Mouse (Mus musculus): ENCODE results near the gene Gns. TPM values are rescaled to one million over a fixed set of nuclear protein-coding genes. Genes with fewer than 3 reads are reported as not detected.

Gene Gns
- polyA plus RNA-seq, 1 experiment from 2014 or later = 36.4 TPM

- 56% methylated on average over 10 of the region's 10 CpGs for WGBS
- H3K4me2 ChIP-seq = no peak overlapping the region
- H3K27me3 ChIP-seq = no peaks in the 10 kb centered on the region
- H3K9me3 ChIP-seq = no peaks in the 10 kb centered on the region
- peaks cover 45% of the 10 kb centered on the region for H3K36me3 ChIP-seq
- peaks cover 42% of the 10 kb centered on the region for H3K4me1 ChIP-seq
- no peak overlapping the region for H3K9ac ChIP-seq
- no peak overlapping the region for H3K27ac ChIP-seq
- H3K4me3 ChIP-seq = no peak overlapping the region
- no peak for ATAC-seq (ENCODE audit: borderline replicate concordance, extremely low read depth, low FRiP score, low TSS enrichment)
These were observed 25.7 kb downstream of the Gns start for GRCm38 (mm10) chr10:121390602-121391001.

GRCm38 (mm10) chr10:121391901-121392300, 27.0 kb downstream of the Gns start:
- peaks cover 33% of the 10 kb centered on the region for H3K4me1 ChIP-seq
- no peak overlapping the region for H3K4me3 ChIP-seq
- no peaks in the 10 kb centered on the region for H3K27me3 ChIP-seq
- no peaks in the 10 kb centered on the region for H3K9me3 ChIP-seq
- WGBS = 93% methylated on average over 8 of the region's 8 CpGs
- no peak overlapping the region for H3K9ac ChIP-seq
- no peak for ATAC-seq (ENCODE audit: borderline replicate concordance, extremely low read depth, low FRiP score, low TSS enrichment)
- H3K4me2 ChIP-seq = no peak overlapping the region
- H3K27ac ChIP-seq = no peak overlapping the region
- H3K36me3 ChIP-seq = peaks cover 45% of the 10 kb centered on the region

- Histone ChIP-seq H3K27ac (peak overlapping the region; percentile 33; the same call in 1 of the 2 replicates), H3K9ac (no peak overlapping the region), H3K4me3 (no peak overlapping the region), H3K4me2 (no peak overlapping the region), H3K27me3 (no peaks in the 10 kb centered on the region), H3K4me1 (peaks cover 31% of the 10 kb centered on the region), H3K36me3 (peaks cover 35% of the 10 kb centered on the region), H3K9me3 (no peaks in the 10 kb centered on the region)
- no peak; the same call in 1 of the 2 replicates for ATAC-seq (ENCODE audit: borderline replicate concordance, extremely low read depth, low FRiP score, low TSS enrichment)
- 38% methylated on average over 6 of the region's 6 CpGs for whole genome bisulfite sequencing
These were observed 29.4 kb downstream of the Gns start for GRCm38 (mm10) chr10:121394270-121394669.

GRCm38 (mm10) chr10:121394789-121395325, 30.0 kb downstream of the Gns start:
- Histone ChIP-seq H3K27ac (peak overlapping the region; percentile 33; the same call in 1 of the 2 replicates), H3K9me3 (no peaks in the 10 kb centered on the region), H3K4me1 (peaks cover 31% of the 10 kb centered on the region), H3K9ac (no peak overlapping the region), H3K4me2 (no peak overlapping the region), H3K27me3 (no peaks in the 10 kb centered on the region), H3K4me3 (no peak overlapping the region), H3K36me3 (peaks cover 33% of the 10 kb centered on the region)
- 58% methylated on average over 18 of the region's 18 CpGs for WGBS
- no peak for ATAC-seq (ENCODE audit: borderline replicate concordance, extremely low read depth, low FRiP score, low TSS enrichment)

- H3K4me1 ChIP-seq = peaks cover 31% of the 10 kb centered on the region
- no peak overlapping the region for H3K27ac ChIP-seq
- WGBS = 63% methylated on average over 20 of the region's 20 CpGs
- no peak for ATAC-seq (ENCODE audit: borderline replicate concordance, extremely low read depth, low FRiP score, low TSS enrichment)
- no peak overlapping the region for H3K4me2 ChIP-seq
- no peaks in the 10 kb centered on the region for H3K9me3 ChIP-seq
- H3K9ac ChIP-seq = no peak overlapping the region
- H3K4me3 ChIP-seq = no peak overlapping the region
- no peaks in the 10 kb centered on the region for H3K27me3 ChIP-seq
- peaks cover 30% of the 10 kb centered on the region for H3K36me3 ChIP-seq
These were observed 30.8 kb downstream of the Gns start for GRCm38 (mm10) chr10:121395542-121396176.

- H3K4me2 ChIP-seq = no peak overlapping the region
- peaks cover 24% of the 10 kb centered on the region for H3K4me1 ChIP-seq
- no peak overlapping the region for H3K9ac ChIP-seq
- H3K36me3 ChIP-seq = 0 out of 2 replicates have a peak, but pooled peaks cover 1% of the 10 kb centered on the region
- WGBS = 87% methylated on average over 7 of the region's 7 CpGs
- no peak overlapping the region for H3K4me3 ChIP-seq
- no peaks in the 10 kb centered on the region for H3K27me3 ChIP-seq
- no peak overlapping the region for H3K27ac ChIP-seq
- no peaks in the 10 kb centered on the region for H3K9me3 ChIP-seq
- no peak for ATAC-seq (ENCODE audit: borderline replicate concordance, extremely low read depth, low FRiP score, low TSS enrichment)
These were observed 33.7 kb downstream of the Gns start for GRCm38 (mm10) chr10:121398599-121398998.

- Histone ChIP-seq H3K9me3 (no peaks in the 10 kb centered on the region), H3K4me2 (no peak overlapping the region), H3K4me3 (no peak overlapping the region), H3K9ac (no peak overlapping the region), H3K27ac (no peak overlapping the region), H3K27me3 (no peaks in the 10 kb centered on the region), H3K36me3 (no peaks in the 10 kb centered on the region), H3K4me1 (no peaks in the 10 kb centered on the region)
- 81% methylated on average over 7 of the region's 7 CpGs for WGBS
- ATAC-seq (ENCODE audit: borderline replicate concordance, extremely low read depth, low FRiP score, low TSS enrichment) = no peak
These were observed 36.1 kb downstream of the Gns start for GRCm38 (mm10) chr10:121401005-121401404.

- no peak overlapping the region for H3K9ac ChIP-seq
- H3K9me3 ChIP-seq = no peaks in the 10 kb centered on the region
- H3K27me3 ChIP-seq = no peaks in the 10 kb centered on the region
- no peak for ATAC-seq (ENCODE audit: borderline replicate concordance, extremely low read depth, low FRiP score, low TSS enrichment)
- H3K27ac ChIP-seq = no peak overlapping the region
- 61% methylated on average over 9 of the region's 9 CpGs for WGBS
- no peaks in the 10 kb centered on the region for H3K4me1 ChIP-seq
- no peak overlapping the region for H3K4me3 ChIP-seq
- no peak overlapping the region for H3K4me2 ChIP-seq
- H3K36me3 ChIP-seq = no peaks in the 10 kb centered on the region
These were observed 38.2 kb downstream of the Gns start for GRCm38 (mm10) chr10:121403104-121403503.

- Histone ChIP-seq H3K27ac (no peak overlapping the region), H3K9ac (no peak overlapping the region), H3K36me3 (no peaks in the 10 kb centered on the region), H3K27me3 (no peaks in the 10 kb centered on the region), H3K9me3 (no peaks in the 10 kb centered on the region), H3K4me3 (no peak overlapping the region), H3K4me1 (no peaks in the 10 kb centered on the region), H3K4me2 (no peak overlapping the region)
- 75% methylated on average over 6 of the region's 9 CpGs for WGBS
- no peak for ATAC-seq (ENCODE audit: borderline replicate concordance, extremely low read depth, low FRiP score, low TSS enrichment)
These were observed 39.1 kb downstream of the Gns start for GRCm38 (mm10) chr10:121403946-121404345.

GRCm38 (mm10) chr10:121409717-121410116, 44.8 kb downstream of the Gns start:
- Histone ChIP-seq H3K9me3 (no peaks in the 10 kb centered on the region), H3K27ac (peak overlapping the region; percentile 16), H3K4me1 (peaks cover 8% of the 10 kb centered on the region; the same call in 1 of the 2 replicates), H3K4me2 (no peak overlapping the region), H3K9ac (no peak overlapping the region), H3K36me3 (peaks cover 19% of the 10 kb centered on the region), H3K27me3 (no peaks in the 10 kb centered on the region), H3K4me3 (no peak overlapping the region)
- 46% methylated on average over 7 of the region's 7 CpGs for WGBS
- no peak for ATAC-seq (ENCODE audit: borderline replicate concordance, extremely low read depth, low FRiP score, low TSS enrichment)

- peaks cover 8% of the 10 kb centered on the region; the same call in 1 of the 2 replicates for H3K4me1 ChIP-seq
- no peak overlapping the region for H3K4me2 ChIP-seq
- 74% methylated on average over 11 of the region's 11 CpGs for WGBS
- no peak for ATAC-seq (ENCODE audit: borderline replicate concordance, extremely low read depth, low FRiP score, low TSS enrichment)
- H3K9ac ChIP-seq = no peak overlapping the region
- no peaks in the 10 kb centered on the region for H3K9me3 ChIP-seq
- H3K27ac ChIP-seq = 0 out of 2 replicates have a peak overlapping the region, but pooled peaks have one; percentile 18
- H3K4me3 ChIP-seq = no peak overlapping the region
- H3K27me3 ChIP-seq = no peaks in the 10 kb centered on the region
- peaks cover 30% of the 10 kb centered on the region for H3K36me3 ChIP-seq
These were observed 47.0 kb downstream of the Gns start for GRCm38 (mm10) chr10:121411721-121412455.

- no peak for ATAC-seq (ENCODE audit: borderline replicate concordance, extremely low read depth, low FRiP score, low TSS enrichment)
- Histone ChIP-seq H3K9me3 (no peaks in the 10 kb centered on the region), H3K27ac (0 out of 2 replicates have a peak overlapping the region, but pooled peaks have one; percentile 8), H3K4me2 (no peak overlapping the region), H3K9ac (no peak overlapping the region), H3K4me3 (no peak overlapping the region), H3K4me1 (peaks cover 8% of the 10 kb centered on the region; the same call in 1 of the 2 replicates), H3K36me3 (peaks cover 30% of the 10 kb centered on the region), H3K27me3 (no peaks in the 10 kb centered on the region)
- WGBS = 78% methylated on average over 17 of the region's 17 CpGs
These were observed 47.9 kb downstream of the Gns start for GRCm38 (mm10) chr10:121412824-121413223.

Data from lung, embryonic 15.5 days (tissue).